ENCODE assay signal across 18 mouse cellular contexts in the genomic region with DNA sequence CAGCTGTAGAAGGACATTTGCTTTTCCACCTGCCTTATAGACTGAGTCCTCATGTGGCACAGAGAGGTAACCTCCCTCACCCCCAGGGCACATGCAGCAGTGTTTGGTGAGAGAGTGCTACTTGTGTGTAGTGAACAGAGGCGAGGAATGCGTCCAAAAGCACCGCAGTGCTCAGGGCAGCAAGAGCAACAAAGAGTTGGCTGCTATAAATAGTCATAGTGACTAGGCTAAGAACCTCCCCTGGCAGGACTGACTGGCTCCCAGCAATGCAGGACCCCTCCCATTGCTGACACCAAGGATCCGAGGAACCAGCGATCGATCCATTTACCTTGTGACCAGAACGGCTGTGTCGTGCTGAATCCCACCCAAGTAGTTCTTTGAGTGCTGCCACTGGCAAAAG. TPM values are rescaled to one million over a fixed set of nuclear protein-coding genes. Genes with fewer than 3 reads are reported as not detected.
DNase-seq lines count a peak whose midpoint lies in the region; ATAC-seq and TF ChIP-seq lines count a peak whose summit lies in the region.
"Had no signal": no experiment of that assay in that cellular context is flagged by ENCODE, and none has a peak within 500 bp of the region (broad histone marks: within the 10 kb centered on the region; RNA-seq: fewer than 3 reads in every experiment).

No protein-coding gene starts in this region.

- no peaks in the 10 kb centered on the region for H3K9me3 ChIP-seq in heart, postnatal 0 days (replicated peaks; ENCODE audit: control insufficient read depth, low read length)
- no peaks in the 10 kb centered on the region for H3K9me3 ChIP-seq in lung, embryonic 14.5 days (ENCODE audit: low read depth, low read length)
- H3K9me3 ChIP-seq: embryonic facial prominence, embryonic 12.5 days; forebrain, embryonic 10.5 days; hindbrain, embryonic 13.5 days; neural tube, embryonic 13.5 days had no signal

- peak; percentile 88 for ATAC-seq in heart, postnatal 0 days (ENCODE audit: insufficient read depth, low read depth)
- no peak for ATAC-seq in lung, embryonic 14.5 days (ENCODE audit: insufficient read depth)

- peak overlapping the region; percentile 52 for H3K4me2 ChIP-seq in heart, postnatal 0 days (ENCODE audit: low read depth, low read length)
- no peak overlapping the region for H3K4me2 ChIP-seq in lung, embryonic 14.5 days
- H3K4me2 ChIP-seq: embryonic facial prominence, embryonic 12.5 days; hindbrain, embryonic 13.5 days; liver, embryonic 11.5 days; neural tube, embryonic 13.5 days had no signal

- 19% methylated on average over 8 of the region's 8 CpGs for WGBS in heart, postnatal 0 days
- WGBS in lung, embryonic 14.5 days = 49% methylated on average over 8 of the region's 8 CpGs

- peak; percentile 7 for DNase-seq in gastrocnemius, postnatal 14 days
- DNase-seq in gastrocnemius, adult 18-20 months (ENCODE audit: low spot score) = no peak
- peak; percentile 51 to 69 for DNase-seq in heart, adult 18-20 months
- DNase-seq in heart, postnatal 0 days (ENCODE audit: low spot score) = peak; percentile 76
- no peak for DNase-seq in lung, embryonic 14.5 days
- no peak for DNase-seq in left cerebral cortex, postnatal 10 days (ENCODE audit: extremely low spot score in 1 of 2, low spot score in 2 of 2)
- DNase-seq in yolk sac, embryonic 10.5 days (ENCODE audit: low spot score) = no peak
- DNase-seq in urinary bladder, postnatal 25 days (ENCODE audit: low spot score) = no peak
- DNase-seq: cerebellum, adult 8-10 months; spleen, adult 18-20 months had no signal

- TF ChIP-seq CTCF in heart, postnatal 0 days (IDR thresholded peaks at IDR 0.05; ENCODE audit: low read depth) = no peak
- TF ChIP-seq CTCF in lung, embryonic 14.5 days (IDR thresholded peaks at IDR 0.05; ENCODE audit: low read depth) = no peak

- no peaks in the 10 kb centered on the region for H3K27me3 ChIP-seq in heart, postnatal 0 days (ENCODE audit: control insufficient read depth, insufficient read depth, low read length)
- H3K27me3 ChIP-seq in lung, embryonic 14.5 days (ENCODE audit: insufficient read depth, low read length) = no peaks in the 10 kb centered on the region
- H3K27me3 ChIP-seq: embryonic facial prominence, embryonic 12.5 days; hindbrain, embryonic 13.5 days; neural tube, embryonic 13.5 days had no signal

- peaks cover 52% of the 10 kb centered on the region for H3K36me3 ChIP-seq in heart, postnatal 0 days (replicated peaks; ENCODE audit: control insufficient read depth, insufficient read depth, low read length)
- peaks cover 56% of the 10 kb centered on the region for H3K36me3 ChIP-seq in lung, embryonic 14.5 days (ENCODE audit: insufficient read depth)
- H3K36me3 ChIP-seq: embryonic facial prominence, embryonic 12.5 days; hindbrain, embryonic 13.5 days; neural tube, embryonic 13.5 days had no signal

- no peak for TF ChIP-seq EP300 in heart, postnatal 0 days (IDR thresholded peaks at IDR 0.05; ENCODE audit: low read depth)

- intact Hi-C loops in gastrocnemius, postnatal 14 days (cut with DNase I; ENCODE audit: low total_unique reads) = no loop called here
- intact Hi-C loops in left cerebral cortex, postnatal 10 days (cut with DNase I) = no loop called here

- no peak overlapping the region for H3K9ac ChIP-seq in heart, postnatal 0 days (replicated peaks; ENCODE audit: low read depth, low read length)
- H3K9ac ChIP-seq in lung, embryonic 14.5 days = no peak overlapping the region
- H3K9ac ChIP-seq: embryonic facial prominence, embryonic 12.5 days; hindbrain, embryonic 13.5 days; neural tube, embryonic 13.5 days had no signal

- peak overlapping the region; percentile 11; the same call in 1 of the 2 replicates for H3K4me3 ChIP-seq in heart, postnatal 0 days (ENCODE audit: low read depth, low read length)
- H3K4me3 ChIP-seq in lung, embryonic 14.5 days (ENCODE audit: low read depth, low read length) = no peak overlapping the region
- H3K4me3 ChIP-seq: embryonic facial prominence, embryonic 12.5 days; forebrain, embryonic 10.5 days; hindbrain, embryonic 13.5 days; neural tube, embryonic 13.5 days had no signal

- H3K27ac ChIP-seq in heart, postnatal 0 days (ENCODE audit: low read depth) = peak overlapping the region; percentile 89
- H3K27ac ChIP-seq in lung, embryonic 14.5 days (ENCODE audit: low read depth) = 0 out of 2 replicates have a peak overlapping the region, but pooled peaks have one; percentile 8
- H3K27ac ChIP-seq: embryonic facial prominence, embryonic 12.5 days; forebrain, embryonic 10.5 days; hindbrain, embryonic 13.5 days; kidney, postnatal 0 days; neural tube, embryonic 13.5 days had no signal

- H3K4me1 ChIP-seq in heart, postnatal 0 days (ENCODE audit: control insufficient read depth, insufficient read depth) = peaks cover 24% of the 10 kb centered on the region
- no peaks in the 10 kb centered on the region for H3K4me1 ChIP-seq in lung, embryonic 14.5 days (ENCODE audit: insufficient read depth)
- H3K4me1 ChIP-seq: hindbrain, embryonic 13.5 days; neural tube, embryonic 13.5 days had no signal

RNA-seq across cellular contexts. Expression of gene Adamts9, which starts 33.9 kb away (rescaled TPM):
- 10 to 100 TPM; 11.7 to 19.0 TPM for total RNA-seq in gastrocnemius, postnatal 14 days (2021)
- 1 to 10 TPM; 3.9 to 4.5 TPM for total RNA-seq in gastrocnemius, adult 18-20 months (2021)
- total RNA-seq in heart, adult 18-20 months (2021) = 10 to 100 TPM; 11.6 to 13.9 TPM
- 27.8 and 35.5 TPM in 2 replicates for total RNA-seq in heart, postnatal 0 days (2014; rRNA removed; ENCODE audit: low replicate concordance)
- 3.9 TPM in 2 replicates for polyA plus RNA-seq in heart, postnatal 0 days (2015; fragmentation: Nextera tagmentation; extraction: Ambion mirVana)
- 12.1 and 13.8 TPM in 2 replicates for polyA plus RNA-seq in lung, embryonic 14.5 days (2014; fragmentation: Nextera tagmentation; extraction: Ambion mirVana)
- 1 to 10 TPM; 5.7 to 7.9 TPM for total RNA-seq in left cerebral cortex, postnatal 10 days (2021)
- total RNA-seq: megakaryocyte progenitor cell, adult 5-6 weeks had no signal

RNA-seq across cellular contexts. Expression of gene Gm15737, which starts 40.2 kb away (rescaled TPM):
- under 1 TPM; 0.64 to 0.80 TPM for total RNA-seq in gastrocnemius, postnatal 14 days (2021)
- total RNA-seq in gastrocnemius, adult 18-20 months (2021) = under 1 TPM; 0.26 to 0.48 TPM
- under 1 TPM; 0.10 to 0.28 TPM for total RNA-seq in heart, adult 18-20 months (2021)
- total RNA-seq in heart, postnatal 0 days (2014; rRNA removed; ENCODE audit: low replicate concordance) = 0.15 and 0.35 TPM in 2 replicates
- polyA plus RNA-seq in heart, postnatal 0 days (2015; fragmentation: Nextera tagmentation; extraction: Ambion mirVana) = 0.26 TPM in 2 replicates
- polyA plus RNA-seq in lung, embryonic 14.5 days (2014; fragmentation: Nextera tagmentation; extraction: Ambion mirVana) = 0.16 and 0.20 TPM in 2 replicates
- not detected for total RNA-seq in left cerebral cortex, postnatal 10 days (2021)
- total RNA-seq: megakaryocyte progenitor cell, adult 5-6 weeks; midbrain, postnatal 0 days had no signal
- polyA plus RNA-seq: hindbrain, embryonic 13.5 days; liver, embryonic 11.5 days; midbrain, postnatal 0 days; neural tube, embryonic 13.5 days had no signal

Comparison
In these comparisons a context has a peak if more than half of its experiments do, and no peak if none do; other contexts are left out.
1. DNase-seq: peak in gastrocnemius, postnatal 14 days (single experiment), heart, adult 18-20 months (2 of 2) and heart, postnatal 0 days (single experiment); none in gastrocnemius, adult 18-20 months (single experiment), lung, embryonic 14.5 days (single experiment), left cerebral cortex, postnatal 10 days (0 of 2), yolk sac, embryonic 10.5 days (single experiment) and urinary bladder, postnatal 25 days (single experiment).